Mouse (Mus musculus) kidney, adult 18-20 months (tissue): ENCODE data around the gene Anks4b.

ENCODE experiments used
- DNase-seq: peaks from one replicate; pipeline ENCODE4 v3.0.0; 2021

The Anks4b gene

GRCm38 (mm10) chr7:120189369-120190149 is 15.9 kb downstream of the Anks4b start:
- DNase-seq = peak; percentile 65

DNA sequence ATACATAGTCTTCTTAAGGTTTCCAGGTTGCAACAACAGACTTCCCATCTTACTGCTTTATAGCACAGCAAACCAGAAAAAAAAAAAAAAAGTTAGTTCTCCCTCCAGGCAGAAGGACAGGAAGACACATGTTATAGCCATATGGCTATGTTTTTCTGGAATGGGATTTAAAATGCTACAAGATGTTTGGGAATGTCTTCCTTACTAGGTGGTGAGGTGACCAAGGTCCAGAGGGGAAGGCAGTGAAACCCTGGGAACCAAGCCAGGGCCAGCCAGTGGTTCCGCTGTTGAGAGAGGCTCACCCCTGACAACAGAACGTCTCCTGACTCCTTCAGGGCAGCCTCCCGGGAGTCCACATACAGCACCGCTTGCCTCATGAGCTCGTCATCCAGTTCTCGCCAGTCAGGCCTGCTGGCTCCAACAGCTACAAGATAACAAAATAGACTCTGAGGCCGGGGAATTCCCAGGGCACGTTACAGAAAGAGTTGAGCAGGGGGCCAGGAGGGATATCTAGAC is 16.6 kb downstream of the Anks4b start:
- DNase-seq = peak; percentile 69

- no peak for DNase-seq
Measured at GRCm38 (mm10) chr7:120192207-120192606, 18.5 kb downstream of the Anks4b start.

DNA sequence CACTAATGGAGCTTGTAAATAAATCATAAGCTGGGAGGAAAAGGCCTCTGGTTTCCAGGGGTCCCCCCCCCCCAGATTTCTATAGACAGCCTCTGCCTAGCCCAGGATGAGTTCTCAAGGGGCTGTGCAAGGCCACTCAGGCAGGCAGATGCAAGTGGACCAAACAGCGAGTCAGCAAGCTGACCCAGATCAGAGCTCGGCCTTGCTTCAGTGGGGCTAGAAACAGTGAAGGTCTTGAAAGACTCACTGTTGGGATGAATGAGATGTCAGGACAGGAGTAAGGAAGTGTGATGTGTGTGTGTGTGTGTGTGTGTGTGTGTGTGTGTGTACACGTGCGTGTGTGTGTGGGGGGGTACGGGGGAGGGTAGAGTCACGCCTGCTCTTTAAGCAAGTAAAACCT is 19.2 kb downstream of the Anks4b start:
- DNase-seq = no peak

GRCm38 (mm10) chr7:120195207-120195606 is 21.5 kb downstream of the Anks4b start:
- no peak for DNase-seq

DNA sequence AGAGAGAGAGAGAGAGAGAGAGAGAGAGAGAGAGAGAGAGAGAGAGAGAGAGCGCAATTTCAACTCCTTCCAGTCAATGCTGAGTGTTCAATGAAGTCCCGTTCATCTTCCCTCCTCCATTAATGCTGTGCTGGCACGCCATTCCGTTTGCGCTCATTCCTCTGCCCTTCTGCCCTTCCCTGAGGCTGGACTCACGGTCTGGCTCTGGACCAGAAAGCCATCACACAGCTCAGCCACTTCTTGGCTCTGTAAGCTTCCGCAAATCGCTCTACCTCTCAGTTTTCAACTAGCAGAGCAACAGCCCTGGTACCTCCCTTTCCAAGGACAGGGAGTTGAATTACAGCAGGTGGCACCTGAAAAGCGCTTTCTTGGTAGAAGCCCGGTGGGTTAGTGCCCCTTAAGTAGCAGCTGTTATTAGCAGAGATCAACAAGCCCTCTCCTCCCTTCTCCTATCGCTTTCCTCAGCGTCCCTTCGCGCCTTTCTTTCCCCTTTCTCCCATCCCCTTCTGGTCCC is 27.6 kb downstream of the Anks4b start:
- DNase-seq = peak; percentile 73

GRCm38 (mm10) chr7:120201771-120202170 is 28.1 kb downstream of the Anks4b start, which contains the start of gene Crym:
Gene Crym (minus strand): TSS chr7:120202111.
- no peak for DNase-seq

DNA sequence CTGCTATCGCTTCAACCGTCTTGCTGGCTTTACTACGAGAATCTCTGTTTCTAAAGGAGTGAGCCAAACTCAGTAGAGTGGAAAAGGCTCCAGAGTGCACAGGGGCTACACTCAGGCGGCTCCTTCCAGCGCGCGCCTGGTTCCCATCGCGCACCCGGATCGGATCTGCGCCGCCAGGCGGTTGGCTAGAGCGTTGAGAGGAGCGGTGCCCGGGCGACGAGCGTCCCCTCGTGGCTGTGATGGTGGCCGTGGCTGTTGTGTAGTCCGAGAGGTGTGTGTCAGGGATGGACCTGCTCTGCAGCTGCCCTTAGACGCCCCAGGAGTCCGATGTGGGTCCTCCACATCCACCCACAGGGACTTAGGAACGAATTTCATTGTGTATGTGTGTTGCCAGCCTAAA is 30.1 kb downstream of the Anks4b start, which contains the start of gene Abca14:
Abca14 (plus strand) TSS at position 173 of the 400 bp plus-strand sequence.
- peak; percentile 90 for DNase-seq

- DNase-seq = no peak
Measured at GRCm38 (mm10) chr7:120205989-120206388, 32.3 kb downstream of the Anks4b start.

- no peak for DNase-seq
Measured at GRCm38 (mm10) chr7:120228541-120228940, 54.9 kb downstream of the Anks4b start.
